Mouse (Mus musculus) G1E (cell line): ENCODE results near the gene Acad11.

Experiments used
- CTCF ChIP-seq: IDR thresholded peaks from 2 replicates; pipeline ENCODE4 v1.5.1; 2012; ENCODE audit warnings: low read depth, low read length, inconsistent platforms, mixed read lengths
- GATA1 ChIP-seq: IDR thresholded peaks from 2 replicates; pipeline ENCODE4 v1.6.1; 2012; ENCODE audit warnings: borderline replicate concordance, low read length, inconsistent platforms, mixed read lengths
- POLR2AphosphoS5 ChIP-seq: IDR thresholded peaks from 2 replicates; pipeline ENCODE4 v1.6.1; 2012; ENCODE audit warnings: low read depth, low read length, inconsistent platforms; ENCODE audit not compliant: insufficient replicate concordance

DNA sequence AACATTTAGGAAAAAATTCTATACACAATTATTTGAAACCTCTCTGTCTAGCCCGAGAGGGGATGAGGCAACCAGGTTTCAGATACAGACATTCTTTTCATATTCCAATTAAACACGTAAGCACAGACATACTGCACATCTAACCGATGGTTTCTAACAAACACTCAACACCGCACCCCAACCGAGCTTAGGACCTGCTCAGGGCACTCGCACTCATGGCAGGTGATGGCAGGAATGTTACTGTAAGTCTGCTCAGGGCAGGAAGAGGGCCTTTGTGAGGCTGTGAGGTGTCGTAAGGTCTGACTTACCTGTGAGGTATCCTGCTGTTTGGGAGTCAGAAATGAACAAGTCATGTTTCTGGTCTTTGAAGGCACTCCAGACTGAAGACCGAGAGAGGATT lies 93.3 kb downstream of the Acad11 start:
- no peak for TF ChIP-seq CTCF
- TF ChIP-seq GATA1 = no peak
- TF ChIP-seq POLR2AphosphoS5 = no peak
